Mouse (Mus musculus): Measurements from ENCODE around the gene Qsox1. TPM values are rescaled to one million over a fixed set of nuclear protein-coding genes. Genes with fewer than 3 reads are reported as not detected.
A peak's percentile ranks its signal among the peaks of the same experiment; 100 is the strongest.

Qsox1 gene
- polyA plus RNA-seq, 1 experiment from 2014 or later = 19.7 TPM

- no peak overlapping the region for H3K27ac ChIP-seq (ENCODE audit: low read depth)
- peak overlapping the region; percentile 49 for H3K4me3 ChIP-seq (ENCODE audit: low read depth, low read length)
- H3K36me3 ChIP-seq (ENCODE audit: insufficient read depth) = no peaks in the 10 kb centered on the region
- H3K9ac ChIP-seq = peak overlapping the region; percentile 28
- no peak for TF ChIP-seq CTCF (IDR thresholded peaks at IDR 0.05; ENCODE audit: low read depth)
- peak overlapping the region; percentile 94 for H3K4me2 ChIP-seq
- peaks cover 9% of the 10 kb centered on the region for H3K4me1 ChIP-seq (ENCODE audit: insufficient read depth)
- ATAC-seq (ENCODE audit: insufficient read depth) (peak; percentile 53), DNase-seq (peak; percentile 28)
- H3K9me3 ChIP-seq (ENCODE audit: low read depth, low read length) = no peaks in the 10 kb centered on the region
- WGBS = under 1% methylated on average over 75 of the region's 81 CpGs
- H3K27me3 ChIP-seq (ENCODE audit: insufficient read depth, low read length) = peaks cover 91% of the 10 kb centered on the region
These were observed 70.0 kb downstream of the Qsox1 start for GRCm38 (mm10) chr1:155742411-155743363.

- H3K9ac ChIP-seq = peak overlapping the region; percentile 28
- no peaks in the 10 kb centered on the region for H3K36me3 ChIP-seq (ENCODE audit: insufficient read depth)
- H3K27ac ChIP-seq (ENCODE audit: low read depth) = no peak overlapping the region
- WGBS = 1% methylated on average over 25 of the region's 26 CpGs
- peaks cover 9% of the 10 kb centered on the region for H3K4me1 ChIP-seq (ENCODE audit: insufficient read depth)
- ATAC-seq (ENCODE audit: insufficient read depth) (peak; percentile 70), DNase-seq (peak; percentile 49)
- no peak for TF ChIP-seq CTCF (IDR thresholded peaks at IDR 0.05; ENCODE audit: low read depth)
- no peaks in the 10 kb centered on the region for H3K9me3 ChIP-seq (ENCODE audit: low read depth, low read length)
- peaks cover 91% of the 10 kb centered on the region for H3K27me3 ChIP-seq (ENCODE audit: insufficient read depth, low read length)
- peak overlapping the region; percentile 94 for H3K4me2 ChIP-seq
- peak overlapping the region; percentile 49 for H3K4me3 ChIP-seq (ENCODE audit: low read depth, low read length)
These were observed 70.7 kb downstream of the Qsox1 start for GRCm38 (mm10) chr1:155741988-155742387.

GRCm38 (mm10) chr1:155741378-155741945, 71.2 kb downstream of the Qsox1 start:
- no peak for TF ChIP-seq CTCF (IDR thresholded peaks at IDR 0.05; ENCODE audit: low read depth)
- ATAC-seq (ENCODE audit: insufficient read depth) (peak; percentile 36), DNase-seq (no peak)
- Histone ChIP-seq H3K27me3 (ENCODE audit: insufficient read depth, low read length) (peaks cover 91% of the 10 kb centered on the region), H3K4me3 (ENCODE audit: low read depth, low read length) (peak overlapping the region; percentile 49), H3K27ac (ENCODE audit: low read depth) (no peak overlapping the region), H3K36me3 (ENCODE audit: insufficient read depth) (no peaks in the 10 kb centered on the region), H3K9ac (no peak overlapping the region), H3K4me2 (peak overlapping the region; percentile 94), H3K9me3 (ENCODE audit: low read depth, low read length) (no peaks in the 10 kb centered on the region), H3K4me1 (ENCODE audit: insufficient read depth) (peaks cover 9% of the 10 kb centered on the region)
- WGBS = under 1% methylated on average over 34 of the region's 34 CpGs

GRCm38 (mm10) chr1:155740622-155741377, 71.9 kb downstream of the Qsox1 start:
- DNase-seq (peak; percentile 74), ATAC-seq (ENCODE audit: insufficient read depth) (peak; percentile 42; the same call in 1 of the 2 replicates)
- under 1% methylated on average over 44 of the region's 44 CpGs for WGBS
- TF ChIP-seq CTCF (IDR thresholded peaks at IDR 0.05; ENCODE audit: low read depth) = no peak
- Histone ChIP-seq H3K27me3 (ENCODE audit: insufficient read depth, low read length) (peaks cover 91% of the 10 kb centered on the region), H3K27ac (ENCODE audit: low read depth) (no peak overlapping the region), H3K9ac (no peak overlapping the region), H3K36me3 (ENCODE audit: insufficient read depth) (no peaks in the 10 kb centered on the region), H3K4me2 (peak overlapping the region; percentile 94), H3K4me1 (ENCODE audit: insufficient read depth) (peaks cover 9% of the 10 kb centered on the region), H3K4me3 (ENCODE audit: low read depth, low read length) (peak overlapping the region; percentile 49), H3K9me3 (ENCODE audit: low read depth, low read length) (no peaks in the 10 kb centered on the region)

GRCm38 (mm10) chr1:155737809-155738383, 74.8 kb downstream of the Qsox1 start:
- no peak overlapping the region for H3K4me2 ChIP-seq
- H3K4me1 ChIP-seq (ENCODE audit: insufficient read depth) = peaks cover 9% of the 10 kb centered on the region
- no peak overlapping the region for H3K4me3 ChIP-seq (ENCODE audit: low read depth, low read length)
- DNase-seq = no peak
- ATAC-seq (ENCODE audit: insufficient read depth) = no peak
- H3K9ac ChIP-seq = no peak overlapping the region
- no peaks in the 10 kb centered on the region for H3K9me3 ChIP-seq (ENCODE audit: low read depth, low read length)
- no peak for TF ChIP-seq CTCF (IDR thresholded peaks at IDR 0.05; ENCODE audit: low read depth)
- H3K27me3 ChIP-seq (ENCODE audit: insufficient read depth, low read length) = peaks cover 100% of the 10 kb centered on the region
- H3K27ac ChIP-seq (ENCODE audit: low read depth) = no peak overlapping the region
- WGBS = under 1% methylated on average over 25 of the region's 25 CpGs
- no peaks in the 10 kb centered on the region for H3K36me3 ChIP-seq (ENCODE audit: insufficient read depth)

GRCm38 (mm10) chr1:155737017-155737808, 75.5 kb downstream of the Qsox1 start:
- no peak for DNase-seq
- Histone ChIP-seq H3K4me3 (ENCODE audit: low read depth, low read length) (no peak overlapping the region; the same call in 1 of the 2 replicates), H3K9ac (no peak overlapping the region), H3K36me3 (ENCODE audit: insufficient read depth) (no peaks in the 10 kb centered on the region), H3K27me3 (ENCODE audit: insufficient read depth, low read length) (peaks cover 99% of the 10 kb centered on the region), H3K27ac (ENCODE audit: low read depth) (no peak overlapping the region), H3K4me2 (no peak overlapping the region), H3K4me1 (ENCODE audit: insufficient read depth) (peaks cover 9% of the 10 kb centered on the region), H3K9me3 (ENCODE audit: low read depth, low read length) (no peaks in the 10 kb centered on the region)
- under 1% methylated on average over 58 of the region's 58 CpGs for WGBS
- ATAC-seq (ENCODE audit: insufficient read depth) = no peak
- TF ChIP-seq CTCF (IDR thresholded peaks at IDR 0.05; ENCODE audit: low read depth) = no peak

Measured in lung, embryonic 14.5 days (tissue).